Mouse (Mus musculus) liver, embryonic 14.5 days (tissue): ENCODE measurements around the gene Ms4a4d.

Source experiments
- CTCF ChIP-seq: IDR thresholded peaks from 2 replicates; pipeline ENCODE4 v1.5.1; 2016; ENCODE audit warnings: antibody characterized with exemption, low read depth, control low read depth
- EP300 ChIP-seq: IDR thresholded peaks from 2 replicates; pipeline ENCODE4 v1.6.1; 2016; ENCODE audit warnings: antibody characterized with exemption, low read depth

- TF ChIP-seq CTCF = no peak
- no peak for TF ChIP-seq EP300
Measured at GRCm38 (mm10) chr19:11533888-11534445, 2.6 kb upstream of the Ms4a4d start.
